Mouse (Mus musculus): Measurements from ENCODE around the gene A930004D18Rik.
A peak's percentile ranks its signal among the peaks of the same experiment; 100 is the strongest.

A930004D18Rik gene

DNA sequence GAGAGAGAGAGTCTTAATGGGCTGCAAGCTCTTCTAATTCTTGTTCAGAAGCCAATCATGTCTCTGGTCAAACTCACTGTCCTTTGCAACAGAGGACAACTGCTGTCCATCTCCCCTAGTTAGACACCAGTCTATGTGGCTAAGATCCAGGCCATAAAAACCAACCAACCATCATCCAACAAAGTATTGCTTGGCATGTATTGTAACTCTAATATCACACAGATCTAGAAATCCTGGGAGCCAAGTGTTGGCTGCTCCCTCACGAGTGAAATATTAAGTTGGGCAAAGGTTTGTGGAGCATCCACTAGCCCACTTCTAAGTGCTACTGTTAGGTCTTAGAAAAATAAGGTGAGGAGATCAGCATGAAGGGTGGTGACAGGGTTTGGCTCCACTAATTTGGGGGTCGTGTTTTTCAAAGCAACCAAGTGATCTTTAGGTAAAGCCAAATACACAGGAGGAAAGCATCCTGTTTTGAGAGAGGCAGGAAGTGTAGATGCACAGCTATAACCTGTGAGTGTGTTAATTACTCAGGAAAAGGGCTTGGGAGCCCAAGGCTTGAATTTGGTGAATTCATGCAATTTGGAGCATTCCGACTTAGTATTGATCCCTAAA, 710 bp upstream of the A930004D18Rik start:
- DNase-seq (ENCODE audit: low spot score) = no peak

DNA sequence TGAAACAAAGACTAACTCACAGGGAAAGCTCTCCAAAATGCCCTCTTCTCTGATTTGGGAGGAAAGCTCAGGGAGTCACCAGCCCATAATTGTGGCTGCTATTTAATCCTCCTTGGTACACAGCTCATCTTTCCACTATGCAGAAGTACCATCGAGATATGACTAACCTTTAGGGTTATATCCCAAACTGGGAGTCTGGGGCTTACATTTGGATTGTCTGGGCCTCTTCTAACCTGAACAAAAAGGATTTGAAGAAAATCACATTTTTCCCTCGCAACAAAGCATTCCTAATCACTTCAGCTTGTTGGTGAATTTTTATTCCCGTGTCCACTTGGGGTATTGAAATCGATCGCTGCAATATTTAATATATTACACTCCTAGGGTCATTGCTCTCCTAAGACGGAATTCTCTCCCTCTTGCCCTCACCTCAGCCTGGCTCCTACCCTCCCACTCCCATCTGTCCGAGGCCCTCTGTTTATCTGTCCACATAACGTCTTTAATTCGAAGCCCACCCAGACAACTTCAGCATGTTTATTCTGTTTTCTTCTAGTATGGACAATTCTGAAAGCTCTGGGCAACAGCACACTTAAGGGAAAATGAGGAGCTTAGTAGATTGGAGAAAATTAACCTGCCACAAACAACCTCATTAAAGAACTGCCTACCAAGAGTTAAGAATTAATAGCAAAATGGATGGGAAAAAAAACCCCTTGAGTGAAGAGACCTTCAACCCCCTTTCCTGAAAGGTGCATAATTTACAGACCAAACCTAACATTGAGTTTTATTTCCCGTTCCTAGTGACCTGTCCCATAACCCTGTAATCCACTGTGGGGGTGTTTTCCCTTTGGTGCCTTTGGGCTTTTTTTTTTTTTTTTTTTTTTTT, 2.9 kb downstream of the A930004D18Rik start:
- no peak for DNase-seq (ENCODE audit: low spot score)

DNA sequence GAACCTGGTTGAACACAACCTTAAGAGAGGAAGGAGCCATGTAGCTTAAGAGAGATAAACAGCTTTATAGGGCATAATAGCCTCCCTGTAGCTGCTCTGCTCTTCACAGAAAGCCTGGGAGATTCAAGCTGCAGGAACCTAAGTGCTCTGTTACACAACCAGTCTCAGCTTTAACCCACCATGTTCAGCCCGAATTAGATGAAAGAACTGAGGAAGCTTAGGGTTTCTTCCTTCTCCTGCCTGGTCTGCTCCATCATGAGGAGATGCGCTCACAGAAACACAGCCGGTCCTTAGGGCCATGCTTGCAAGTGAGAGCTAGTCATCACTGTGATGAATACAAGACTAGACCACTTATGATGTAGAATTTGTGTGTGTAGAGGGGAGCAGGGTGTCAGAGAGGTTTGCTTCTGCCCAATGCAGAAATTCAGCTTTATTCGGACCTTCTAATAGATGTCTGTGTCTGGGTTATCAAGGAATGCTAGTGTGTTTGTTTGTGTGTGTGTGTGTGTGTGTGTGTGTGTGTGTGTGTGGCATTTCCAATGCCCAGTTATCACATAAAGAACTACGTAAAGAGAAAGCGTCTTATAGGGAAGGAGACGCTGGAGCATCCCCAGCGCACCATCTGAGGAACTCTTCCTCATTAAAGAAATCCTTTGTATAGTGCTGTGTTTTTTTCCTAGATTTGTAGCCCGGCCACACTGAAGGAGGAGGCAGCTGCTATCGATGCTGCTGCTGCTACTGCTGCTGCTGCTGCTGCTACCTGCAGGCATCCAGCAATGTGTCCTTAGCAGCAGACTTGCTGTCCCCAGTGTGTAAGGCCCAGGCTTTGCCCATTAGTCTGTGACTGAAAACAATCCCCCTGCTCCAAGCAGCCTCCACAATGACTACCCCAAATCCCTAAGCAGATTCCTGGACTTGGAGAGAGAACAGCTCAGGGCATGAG, 4.1 kb downstream of the A930004D18Rik start:
- no peak for DNase-seq (ENCODE audit: low spot score)

DNA sequence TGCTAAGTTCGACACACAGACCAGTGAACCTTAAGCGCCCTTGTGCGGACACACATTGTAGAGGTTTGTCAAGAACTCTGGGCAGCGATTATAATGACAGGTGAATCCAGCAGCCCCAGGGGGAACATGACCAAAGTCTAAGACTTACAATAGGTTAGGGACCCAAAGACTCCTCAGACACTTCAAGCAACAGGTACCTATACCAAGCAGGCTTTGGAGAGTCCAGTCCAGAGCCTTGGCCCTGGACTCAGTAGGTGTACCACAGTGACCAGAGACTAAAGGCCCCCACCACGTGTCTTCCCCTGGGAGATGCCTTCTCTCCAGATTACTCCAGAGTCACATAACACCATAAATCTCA, 5.0 kb downstream of the A930004D18Rik start:
- DNase-seq (ENCODE audit: low spot score) = no peak

DNA sequence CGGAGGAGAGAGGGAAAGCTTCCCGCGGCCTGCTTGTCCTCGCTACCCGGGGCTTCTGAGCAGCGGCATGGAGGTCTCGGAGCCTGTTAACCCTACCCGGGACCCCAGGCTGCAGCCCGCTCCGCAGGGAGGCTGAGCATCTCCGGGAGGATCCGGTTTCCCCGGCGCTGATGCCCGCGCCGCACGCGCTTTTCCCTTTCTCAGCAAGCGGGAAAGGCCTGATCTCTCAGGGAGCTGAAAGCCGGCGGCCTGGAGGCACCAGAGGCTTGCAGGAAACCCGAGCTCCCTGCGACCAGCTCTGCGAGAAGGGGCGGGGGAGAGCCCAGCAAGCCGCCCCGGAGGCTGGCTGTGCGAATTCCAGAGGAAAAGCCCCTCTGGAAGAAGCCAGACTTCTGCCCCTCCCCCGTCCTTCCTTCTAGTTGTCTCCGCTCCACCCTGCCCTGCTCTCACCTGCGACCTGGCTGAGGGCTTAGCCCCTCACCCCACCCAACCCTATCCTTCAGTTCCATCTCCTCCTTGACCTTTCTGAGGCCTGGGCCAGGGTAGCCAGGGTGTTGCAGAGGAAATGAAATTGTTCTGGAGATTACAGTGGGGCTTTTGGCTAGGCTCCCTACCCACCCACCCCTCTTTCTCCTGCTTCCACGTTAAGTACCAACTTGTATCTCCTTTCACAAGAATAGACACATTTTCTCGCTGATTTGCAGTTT, 5.6 kb downstream of the A930004D18Rik start:
- DNase-seq (ENCODE audit: low spot score) = no peak

DNA sequence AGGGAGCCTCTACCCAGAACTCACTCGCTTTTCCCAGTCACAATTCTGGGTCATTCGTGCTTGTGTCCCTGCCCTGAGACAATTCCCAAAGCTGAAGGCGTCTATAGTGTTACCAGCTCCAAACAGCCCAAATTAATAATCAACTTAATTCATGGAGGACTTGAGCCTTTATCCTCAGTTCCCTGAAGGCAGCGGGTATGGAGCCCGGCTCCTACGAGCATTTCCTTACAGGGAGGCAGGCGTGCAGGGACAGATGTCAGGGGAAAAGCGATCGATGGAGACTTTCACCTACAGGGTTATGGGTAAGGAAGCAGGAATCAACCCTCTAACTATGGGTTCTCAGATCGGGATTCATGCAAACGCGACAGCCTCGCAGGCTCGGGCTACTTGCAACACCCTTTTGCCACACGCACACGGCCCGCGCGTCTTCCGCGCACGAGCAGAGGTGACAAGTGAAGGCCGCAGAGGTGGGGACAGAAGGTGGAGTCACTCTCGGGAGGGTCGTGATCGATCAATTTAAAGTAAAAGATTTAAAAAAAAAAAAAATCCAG, 6.2 kb downstream of the A930004D18Rik start:
- DNase-seq (ENCODE audit: low spot score) = no peak

DNA sequence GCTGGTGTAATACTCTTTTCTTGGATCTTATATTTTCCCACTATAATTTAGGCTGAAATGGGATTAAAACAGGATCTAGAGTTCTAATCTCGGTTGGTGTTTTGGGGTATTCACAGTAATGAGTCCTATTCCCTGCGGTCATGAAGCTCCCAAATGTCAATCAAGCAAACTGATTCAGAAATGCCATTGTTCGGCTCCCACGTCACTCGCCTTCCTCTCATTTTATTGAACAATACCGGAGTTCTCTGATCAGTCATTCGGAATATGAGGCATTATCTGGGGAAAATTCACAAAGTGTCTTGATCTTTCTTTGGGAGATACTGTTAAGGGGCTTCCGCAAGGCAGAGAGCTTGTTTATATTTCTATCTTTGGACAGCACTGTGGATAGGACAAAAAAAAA, 7.0 kb downstream of the A930004D18Rik start:
- DNase-seq (ENCODE audit: low spot score) = no peak

DNA sequence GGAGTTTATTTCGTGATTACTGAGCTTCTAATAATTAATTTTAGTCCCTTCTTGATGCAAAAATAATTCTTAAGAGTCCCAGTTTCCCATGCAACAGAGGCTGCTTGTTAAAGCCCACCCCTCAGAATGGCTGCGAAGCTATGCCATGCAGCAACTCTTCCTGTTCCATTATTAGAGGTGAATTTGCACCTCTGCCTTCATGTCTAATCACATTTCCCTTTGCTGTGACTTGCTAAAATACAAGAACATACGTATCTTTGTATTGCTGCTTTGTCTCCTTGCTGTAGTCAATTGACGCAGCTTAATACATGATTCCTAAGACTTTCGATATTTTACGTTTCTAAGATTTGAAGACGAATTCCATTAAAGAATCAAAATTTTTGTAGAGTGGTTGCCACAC, 7.9 kb downstream of the A930004D18Rik start:
- no peak for DNase-seq (ENCODE audit: low spot score)

DNA sequence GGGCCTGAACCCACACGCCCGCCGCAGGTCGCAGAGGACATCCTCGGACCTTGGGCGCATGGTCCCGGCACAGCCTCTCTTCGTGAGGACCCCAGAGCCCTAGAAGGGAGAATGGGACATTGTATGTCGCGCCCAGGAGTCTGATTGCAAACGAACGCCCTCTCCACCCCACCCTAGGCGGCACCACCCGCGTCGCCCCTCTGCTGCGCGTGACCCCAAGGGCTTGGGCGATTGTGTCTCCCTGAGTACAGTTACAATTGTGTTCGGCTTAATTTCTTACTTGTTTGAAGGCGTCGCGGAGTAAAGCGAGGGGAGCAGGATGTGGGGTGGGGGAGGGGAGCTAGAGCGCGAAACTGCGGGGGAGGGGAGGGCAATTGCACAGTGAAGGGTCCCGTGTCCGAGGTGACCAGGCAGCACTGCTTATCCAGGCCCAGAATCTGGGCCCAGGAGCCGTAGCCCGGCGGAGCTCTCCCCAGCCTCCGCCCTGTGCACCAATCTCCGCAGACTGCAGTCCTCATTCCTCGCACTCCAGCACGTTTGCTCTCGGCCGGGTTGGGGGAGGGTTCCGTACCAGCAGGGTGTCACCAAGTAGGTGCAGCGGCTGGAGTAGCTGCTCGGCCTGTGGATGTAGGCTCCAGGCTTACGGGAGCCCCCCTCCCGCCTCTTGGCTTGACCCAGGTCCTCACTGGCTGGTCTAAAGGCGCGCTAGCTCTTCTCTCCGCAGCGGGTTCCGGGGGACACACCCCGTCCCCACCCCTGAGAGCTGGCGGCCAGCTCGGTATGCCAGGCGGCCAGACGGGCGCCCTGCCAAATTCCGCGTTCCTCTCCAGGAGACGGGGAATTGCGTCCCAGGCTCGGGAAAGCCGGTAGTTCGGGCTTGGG, 9.2 kb downstream of the A930004D18Rik start:
- peak; percentile 87 for DNase-seq (ENCODE audit: low spot score)

DNA sequence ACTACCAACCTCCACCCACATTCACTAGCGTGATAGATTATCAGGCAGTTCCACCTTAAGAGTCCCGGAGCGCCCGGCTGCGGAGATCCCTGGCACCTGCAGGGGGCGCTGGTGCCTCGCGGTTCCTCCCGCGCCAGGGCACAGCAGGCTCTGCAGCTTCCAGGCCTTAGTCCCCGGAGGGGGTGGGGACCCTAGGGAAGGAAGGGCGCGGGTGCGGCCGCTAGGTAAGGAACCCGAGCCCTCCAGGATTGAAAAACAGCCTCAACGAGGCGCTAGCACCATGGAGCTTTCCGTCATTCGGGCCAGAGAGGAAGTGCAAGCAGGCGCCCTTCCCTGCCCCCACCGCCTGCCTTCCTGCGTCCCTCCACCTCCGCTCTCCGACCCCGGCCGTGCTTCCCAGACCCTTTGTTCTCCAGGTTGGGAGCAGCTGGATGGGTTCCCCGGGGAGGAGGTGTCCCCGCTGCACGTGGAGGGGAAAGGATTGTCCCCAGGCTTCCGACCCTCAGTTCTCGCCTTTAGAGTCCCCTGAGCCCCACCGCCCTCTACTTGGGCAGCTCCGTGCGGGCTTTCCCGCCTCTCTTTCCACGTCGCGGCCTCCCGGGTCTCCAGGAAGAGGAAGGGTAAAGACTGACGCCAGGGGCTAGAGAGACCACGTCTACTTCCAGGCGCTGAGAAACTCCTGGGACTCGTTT, 9.9 kb downstream of the A930004D18Rik start:
- DNase-seq (ENCODE audit: low spot score) = peak; percentile 89

DNA sequence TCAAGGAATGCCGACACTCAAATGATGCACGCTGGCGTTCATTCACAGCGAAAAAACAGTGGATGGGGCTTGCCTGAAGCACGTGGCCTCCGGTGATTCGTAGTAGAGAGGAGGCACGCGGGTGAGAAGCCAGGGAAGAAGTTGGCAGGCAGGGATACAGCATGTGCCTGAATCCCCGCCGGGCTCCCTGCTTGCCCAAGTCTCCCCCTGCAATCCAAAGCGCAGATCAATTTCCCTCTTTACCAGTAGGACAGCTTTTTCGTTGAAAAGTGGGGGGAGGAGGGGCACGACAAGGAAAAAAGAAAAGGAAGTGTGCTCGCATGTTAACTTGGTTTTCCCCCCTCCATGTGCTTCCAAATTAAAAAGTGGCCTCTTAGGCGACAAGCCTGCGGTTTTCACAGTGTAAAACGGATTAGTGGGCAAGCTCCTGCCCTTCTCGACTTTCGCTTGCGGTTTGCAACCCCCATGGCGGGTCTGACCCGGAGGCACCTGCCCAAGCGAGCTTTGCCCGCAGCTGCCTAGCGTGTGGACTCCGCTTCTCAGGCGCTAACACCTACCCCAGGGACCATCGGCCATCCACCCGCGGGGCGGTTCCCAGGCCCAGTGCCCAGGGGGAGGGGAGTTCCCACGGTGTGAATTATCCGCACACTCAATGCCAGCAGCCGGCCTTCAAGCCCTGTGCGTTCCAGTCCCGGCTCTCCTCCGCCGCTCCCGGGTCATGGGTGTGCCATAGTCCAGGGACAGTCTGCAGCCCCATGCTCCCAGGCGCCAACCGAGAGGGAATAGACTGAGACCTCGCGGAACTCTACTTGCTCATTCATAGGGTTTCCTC, 11.2 kb downstream of the A930004D18Rik start:
- DNase-seq (ENCODE audit: low spot score) = peak; percentile 48

DNA sequence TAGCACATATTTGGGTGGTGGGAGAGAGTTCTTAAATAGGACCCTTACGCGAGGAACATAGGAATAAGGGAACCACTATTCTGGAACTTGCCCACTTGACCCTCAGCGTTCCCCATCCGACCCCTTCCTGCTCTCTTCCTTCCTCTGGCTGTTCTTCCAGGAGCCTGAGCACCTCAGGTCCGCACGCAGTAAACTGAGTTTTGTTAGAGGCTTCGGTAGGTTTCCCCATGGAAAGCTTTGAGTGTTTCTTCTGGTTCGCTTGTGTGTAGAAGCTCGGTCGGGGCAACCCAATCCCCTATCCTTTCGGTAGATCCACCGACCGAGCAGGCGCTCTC, 11.8 kb downstream of the A930004D18Rik start:
- no peak for DNase-seq (ENCODE audit: low spot score)

DNA sequence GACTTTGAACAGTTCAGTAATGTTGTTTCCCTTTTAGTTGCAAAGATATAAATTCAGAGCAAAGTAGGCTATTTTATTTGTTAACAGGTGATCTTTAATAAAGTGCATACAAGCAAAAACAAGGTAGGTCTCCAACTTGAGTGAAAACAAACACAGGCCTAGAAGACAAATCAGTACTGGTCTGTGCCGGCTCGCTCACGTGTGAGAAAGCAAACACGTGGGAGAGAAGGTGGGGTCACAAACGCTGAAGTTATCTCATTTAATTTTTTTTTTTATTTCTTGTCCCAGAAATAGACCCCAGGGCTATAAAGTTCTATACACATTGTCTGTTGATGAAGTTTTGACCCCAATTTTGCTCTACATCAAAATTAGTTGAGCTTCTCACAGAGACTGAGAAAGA, 12.4 kb downstream of the A930004D18Rik start:
- no peak for DNase-seq (ENCODE audit: low spot score)

DNA sequence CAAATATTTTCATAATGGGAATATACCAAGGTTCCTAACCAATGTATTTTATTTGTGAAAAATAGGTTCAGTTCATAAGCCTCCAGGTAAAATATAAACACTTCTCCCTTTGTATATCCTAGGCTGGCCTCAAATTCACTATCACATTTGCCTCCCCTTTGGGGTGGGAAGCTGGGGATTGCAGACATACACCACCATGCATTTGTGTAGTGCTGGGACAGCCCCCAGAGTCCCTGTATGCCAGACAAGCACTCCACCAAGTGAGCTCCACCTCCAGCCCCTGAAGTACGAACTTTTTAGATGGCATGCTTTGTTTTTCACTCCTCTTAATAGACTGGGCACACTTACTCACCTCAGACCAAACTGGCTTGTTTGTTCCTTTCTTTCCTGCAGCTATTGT, 14.7 kb downstream of the A930004D18Rik start:
- DNase-seq (ENCODE audit: low spot score) = no peak

DNA sequence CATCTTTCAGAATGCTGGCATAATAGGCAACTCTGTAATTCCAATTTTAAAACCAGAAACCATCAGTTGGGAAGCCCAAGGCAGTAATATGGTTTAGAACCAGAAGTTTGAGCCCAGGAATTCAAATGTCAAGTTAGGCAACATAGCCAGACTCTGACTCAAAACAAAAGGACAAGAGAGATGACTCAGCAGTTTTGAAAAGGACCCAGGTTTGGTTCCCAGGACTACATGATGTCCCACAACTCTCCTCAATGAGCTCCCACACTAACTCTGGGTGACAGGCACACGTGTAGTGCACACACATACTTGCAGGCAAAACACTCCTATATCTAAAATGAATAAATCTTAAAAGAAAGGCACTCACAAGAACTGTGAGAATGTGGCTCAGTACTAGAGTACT, 18.4 kb downstream of the A930004D18Rik start:
- DNase-seq (ENCODE audit: low spot score) = no peak

DNA sequence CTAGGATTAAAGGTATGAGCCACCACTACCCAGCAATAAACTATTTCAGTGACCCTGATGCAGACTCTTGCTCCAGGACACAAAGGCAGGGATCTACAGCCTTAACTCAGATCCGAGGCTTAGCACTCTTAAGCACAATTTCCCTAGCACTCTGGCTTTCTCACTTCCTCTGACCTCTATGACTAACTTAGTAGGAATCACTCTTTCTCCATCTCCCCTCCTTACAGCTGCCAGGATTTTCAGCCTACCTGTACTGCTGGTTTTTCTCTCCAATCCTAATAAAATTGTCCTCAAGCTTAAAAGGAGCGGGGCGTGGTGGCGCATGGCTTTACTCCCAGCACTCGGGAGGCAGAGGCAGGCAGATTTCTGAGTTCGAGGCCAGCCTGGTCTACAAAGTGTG, 20.2 kb downstream of the A930004D18Rik start:
- DNase-seq (ENCODE audit: low spot score) = no peak

DNA sequence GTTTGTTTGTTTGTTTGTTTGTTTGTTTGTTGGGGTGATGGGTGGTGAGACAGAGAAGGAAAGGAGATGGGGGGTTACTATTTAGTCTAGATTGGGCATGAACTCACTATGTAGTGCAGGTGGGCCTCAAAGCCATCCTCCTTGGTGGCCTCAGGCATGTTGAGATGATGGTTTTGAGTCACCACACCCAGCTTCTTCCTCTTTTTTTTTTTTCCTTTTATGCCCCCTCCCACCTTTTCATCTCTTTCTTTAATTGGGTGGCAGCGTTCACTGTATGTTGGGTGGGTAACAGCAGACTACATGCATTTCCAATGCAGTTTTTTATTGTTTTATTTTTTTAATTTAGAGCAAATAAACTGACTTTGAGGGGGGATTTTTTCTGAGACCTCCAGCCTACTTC, 20.9 kb downstream of the A930004D18Rik start:
- no peak for DNase-seq (ENCODE audit: low spot score)

DNA sequence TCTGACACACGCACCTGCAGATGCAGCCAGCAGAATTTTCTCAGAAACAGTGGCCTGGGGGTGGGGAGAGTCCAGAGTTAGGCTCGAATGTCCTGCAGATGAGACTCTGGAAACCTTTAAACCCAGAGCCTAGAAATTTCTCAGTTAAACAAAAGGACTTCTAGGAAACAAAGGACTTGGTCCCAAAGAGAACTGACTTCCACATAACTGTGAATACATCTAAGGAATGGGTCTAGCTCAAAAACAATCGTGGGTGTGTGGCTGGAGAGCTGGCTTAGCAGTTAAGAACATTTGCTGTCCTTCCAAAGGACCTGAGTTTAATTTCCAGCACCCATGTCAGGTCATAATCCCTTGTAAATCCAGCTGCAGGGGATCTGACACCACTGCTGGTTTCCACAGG, 22.0 kb downstream of the A930004D18Rik start:
- no peak for DNase-seq (ENCODE audit: low spot score)

DNA sequence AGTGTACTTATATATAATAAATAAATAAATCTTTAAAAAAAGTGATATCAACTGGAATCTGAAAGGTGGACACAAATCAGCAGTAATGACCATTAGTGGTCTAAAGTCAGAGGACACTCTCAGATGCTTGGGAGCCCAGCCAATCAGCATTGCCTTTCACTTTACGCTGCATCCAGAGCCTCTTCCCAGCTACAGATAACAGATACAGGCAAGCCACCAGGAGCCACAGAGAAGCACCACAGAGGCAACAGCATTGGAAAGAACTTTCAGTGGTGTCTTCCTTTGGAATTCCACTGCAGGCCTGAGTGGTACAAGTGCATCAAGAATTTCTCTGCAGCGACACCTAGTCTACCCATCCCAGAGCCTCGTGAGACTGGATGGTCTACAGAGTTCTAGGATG, 24.7 kb downstream of the A930004D18Rik start:
- DNase-seq (ENCODE audit: low spot score) = no peak
